Mouse (Mus musculus): Measurements from ENCODE around the gene Sgta. TPM values are rescaled to one million over a fixed set of nuclear protein-coding genes. Genes with fewer than 3 reads are reported as not detected.

The Sgta gene
- total and polyA plus RNA-seq, 3 experiments = 100 to 1,019 (median 152) TPM

DNA sequence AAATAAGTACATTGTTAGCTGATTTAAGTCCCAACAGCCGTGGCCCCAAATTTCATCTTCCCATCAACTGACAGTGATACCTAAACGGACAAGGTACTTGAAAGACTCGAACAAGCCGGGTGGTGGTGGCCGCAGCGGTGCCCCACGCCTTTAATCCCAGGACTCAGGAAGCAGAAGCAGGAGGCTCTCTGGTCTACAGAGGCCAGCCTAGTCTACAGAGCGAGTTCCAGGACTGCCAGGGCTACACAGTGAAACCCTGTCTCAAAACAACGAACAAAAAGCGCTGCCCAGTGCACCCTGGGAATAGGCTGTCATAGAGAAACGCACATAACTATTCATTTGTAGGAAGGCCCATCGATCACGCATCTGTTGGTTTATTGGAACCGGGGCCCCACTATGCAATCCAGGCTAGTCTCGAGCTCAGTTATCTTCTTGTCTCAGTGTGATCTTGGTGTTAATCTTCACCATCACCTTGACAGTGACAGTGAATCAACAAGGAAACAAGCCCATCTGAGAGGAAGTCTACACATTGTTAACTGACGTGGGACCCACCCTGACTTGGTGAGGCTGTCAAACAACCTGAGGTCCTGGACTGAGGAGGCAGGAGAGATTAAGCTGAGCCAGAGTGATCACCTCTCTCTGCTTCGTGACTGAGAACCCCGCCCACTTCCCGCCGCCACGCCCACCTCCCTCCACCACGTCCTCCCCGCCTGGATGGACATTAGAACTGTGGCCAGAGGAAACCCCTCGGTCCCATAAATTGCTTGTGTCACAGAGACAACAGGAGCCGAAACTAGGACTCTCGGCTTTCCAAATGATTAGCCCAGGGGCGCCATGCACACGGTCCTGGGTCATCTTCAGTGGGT is 59.6 kb downstream of the Sgta start:
- peaks cover 0 to 5% of the 10 kb centered on the region in 2 experiments; a peak in 2 of 4 replicates for H3K36me3 ChIP-seq (ENCODE audit: control insufficient read depth in 1 of 2, insufficient read depth in 2 of 2, low read length in 2 of 2)
- H3K79me2 ChIP-seq (ENCODE audit: control insufficient read depth, insufficient read depth, low read length, poor library complexity) = no peaks in the 10 kb centered on the region
- peak overlapping the region; percentile 83 for H3K27ac ChIP-seq (ENCODE audit: control insufficient read depth, low read depth, low read length)
- no peaks in the 10 kb centered on the region for H3K27me3 ChIP-seq (ENCODE audit: control insufficient read depth in 1 of 2, insufficient read depth in 2 of 2, low read length in 2 of 2)
- H3K9me3 ChIP-seq (replicated peaks; ENCODE audit: insufficient read depth, low read length) = no peaks in the 10 kb centered on the region
- H3K4me1 ChIP-seq (ENCODE audit: control insufficient read depth in 1 of 2, insufficient read depth in 2 of 2, low read length in 2 of 2) = peaks cover 5 to 8% of the 10 kb centered on the region in 2 experiments; a peak in 3 of 4 replicates
- TF ChIP-seq EP300 (IDR thresholded peaks at IDR 0.05; ENCODE audit: low read depth in 1 of 2, low read length in 2 of 2) (peak in 1 of 2 experiments; percentile 52; a peak in 1 of 4 replicates), TCF12 (IDR thresholded peaks at IDR 0.05; ENCODE audit: low read depth, low read length) (0 out of 2 replicates have a peak, but pooled peaks have one; percentile 26), ETS1 (IDR thresholded peaks at IDR 0.05; ENCODE audit: low read depth, low read length) (peak; percentile 41; the same call in 1 of the 2 replicates), CHD1 (IDR thresholded peaks at IDR 0.05; ENCODE audit: low read depth, low read length) (no peak), MEF2A (IDR thresholded peaks at IDR 0.05; ENCODE audit: extremely low read depth, insufficient replicate concordance, low read depth, low read length, poor library complexity, severe bottlenecking) (peak; percentile 27; the same call in 1 of the 2 replicates), MAX (IDR thresholded peaks at IDR 0.05; ENCODE audit: low read length) (peak; percentile 27), TBP (IDR thresholded peaks at IDR 0.05; ENCODE audit: low read depth, low read length) (peak; percentile 93), ZMIZ1 (IDR thresholded peaks at IDR 0.05; ENCODE audit: low read depth, low read length) (peak; percentile 93), POLR2A (IDR thresholded peaks at IDR 0.05; ENCODE audit: control insufficient read depth in 1 of 2, insufficient read depth in 1 of 2, low read depth in 1 of 2, low read length in 2 of 2, poor library complexity in 1 of 2) (peak in 1 of 2 experiments; percentile 66; a peak in 1 of 4 replicates), BHLHE40 (IDR thresholded peaks at IDR 0.05; ENCODE audit: borderline replicate concordance, low read depth, low read length) (no peak), HCFC1 (IDR thresholded peaks at IDR 0.05; ENCODE audit: low read depth, low read length) (no peak), GATA1 (IDR thresholded peaks at IDR 0.05; ENCODE audit: low read depth, low read length) (peak; percentile 32; the same call in 1 of the 2 replicates), NELFE (IDR thresholded peaks at IDR 0.05; ENCODE audit: low read depth, low read length) (peak; percentile 58), MXI1 (IDR thresholded peaks at IDR 0.05; ENCODE audit: low read depth, low read length) (peak; percentile 2), SIN3A (IDR thresholded peaks at IDR 0.05; ENCODE audit: low read length) (peak; percentile 33), MAZ (IDR thresholded peaks at IDR 0.05; ENCODE audit: low read depth, low read length) (no peak)
- H3K9ac ChIP-seq (ENCODE audit: control insufficient read depth, low read depth, low read length, poor library complexity, severe bottlenecking) = peak overlapping the region; percentile 73
- DNase-seq (ENCODE audit: low read depth, low spot score) = peak; percentile 74
- H3K4me3 ChIP-seq (ENCODE audit: control insufficient read depth in 1 of 2, insufficient read depth in 1 of 2, low read depth in 2 of 2, low read length in 2 of 2) = peak overlapping the region; percentile 46 to 55

DNA sequence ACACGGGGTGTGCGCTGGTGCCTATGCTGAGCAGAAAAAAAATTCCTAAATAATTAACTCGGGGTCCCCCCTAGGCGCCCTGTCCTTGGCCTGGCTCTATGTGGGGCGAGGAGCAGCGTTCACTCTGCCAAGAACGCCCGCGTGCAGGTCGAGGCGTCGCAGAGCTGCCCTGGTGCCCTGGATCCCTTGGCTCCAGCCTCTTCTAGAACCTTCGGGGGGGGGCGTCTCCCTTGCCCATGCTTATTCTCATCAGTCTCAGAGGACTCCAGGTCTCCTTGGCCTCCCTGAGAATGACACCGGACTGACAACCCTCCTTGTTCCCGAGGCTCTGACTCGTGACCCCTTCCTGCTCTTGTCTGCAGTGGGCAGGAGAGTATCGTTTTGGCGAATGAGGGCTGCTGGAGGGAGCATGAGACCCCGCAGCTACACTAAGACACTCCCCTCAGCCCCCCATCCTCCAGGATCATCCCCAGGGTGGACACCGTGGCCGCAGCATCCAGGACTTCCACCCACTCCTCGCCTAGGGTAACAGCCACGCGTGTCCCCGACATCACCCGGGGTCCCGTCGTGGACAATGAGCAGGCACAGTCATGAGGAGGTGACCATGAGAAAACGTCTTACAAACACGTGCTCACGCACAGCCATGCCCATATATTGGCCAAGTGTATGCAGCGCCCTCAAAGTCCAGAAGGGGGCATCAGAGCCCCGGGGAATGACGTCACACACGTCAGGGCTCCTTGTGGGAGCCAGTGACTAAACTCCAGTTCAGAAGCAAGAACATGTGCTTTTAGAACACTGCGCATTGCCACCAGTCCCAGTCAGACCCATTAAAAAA is 60.4 kb downstream of the Sgta start:
- no peaks in the 10 kb centered on the region for H3K79me2 ChIP-seq (ENCODE audit: control insufficient read depth, insufficient read depth, low read length, poor library complexity)
- H3K36me3 ChIP-seq (ENCODE audit: control insufficient read depth in 1 of 2, insufficient read depth in 2 of 2, low read length in 2 of 2) = peaks cover 0 to 5% of the 10 kb centered on the region in 2 experiments; a peak in 2 of 4 replicates
- peaks cover 5 to 14% of the 10 kb centered on the region in 2 experiments; a peak in 3 of 4 replicates for H3K4me1 ChIP-seq (ENCODE audit: control insufficient read depth in 1 of 2, insufficient read depth in 2 of 2, low read length in 2 of 2)
- DNase-seq (ENCODE audit: low read depth, low spot score) = peak; percentile 94
- H3K9ac ChIP-seq (ENCODE audit: control insufficient read depth, low read depth, low read length, poor library complexity, severe bottlenecking) = peak overlapping the region; percentile 73
- H3K4me3 ChIP-seq (ENCODE audit: control insufficient read depth in 1 of 2, insufficient read depth in 1 of 2, low read depth in 2 of 2, low read length in 2 of 2) = peak overlapping the region; percentile 46 to 55
- H3K9me3 ChIP-seq (replicated peaks; ENCODE audit: insufficient read depth, low read length) = no peaks in the 10 kb centered on the region
- H3K27me3 ChIP-seq (ENCODE audit: control insufficient read depth in 1 of 2, insufficient read depth in 2 of 2, low read length in 2 of 2) = no peaks in the 10 kb centered on the region
- peak overlapping the region; percentile 83 for H3K27ac ChIP-seq (ENCODE audit: control insufficient read depth, low read depth, low read length)
- peak; percentile 72 for TF ChIP-seq ZMIZ1 (IDR thresholded peaks at IDR 0.05; ENCODE audit: low read depth, low read length)
- TF ChIP-seq HCFC1 (IDR thresholded peaks at IDR 0.05; ENCODE audit: low read depth, low read length) = peak; percentile 72
- peak; percentile 99 for TF ChIP-seq MXI1 (IDR thresholded peaks at IDR 0.05; ENCODE audit: low read depth, low read length)
- no peak for TF ChIP-seq MAFK (IDR thresholded peaks at IDR 0.05; ENCODE audit: borderline replicate concordance, low read depth, low read length)
- peak; percentile 58 for TF ChIP-seq ZNF384 (IDR thresholded peaks at IDR 0.05; ENCODE audit: low read depth, low read length)
- TF ChIP-seq MYC (IDR thresholded peaks at IDR 0.05; ENCODE audit: low read depth, low read length) = peak; percentile 99
- TF ChIP-seq JUND (IDR thresholded peaks at IDR 0.05; ENCODE audit: low read depth, low read length) = peak; percentile 91
- no peak for TF ChIP-seq CHD1 (IDR thresholded peaks at IDR 0.05; ENCODE audit: low read depth, low read length)
- 0 out of 2 replicates have a peak, but pooled peaks have one; percentile 21 for TF ChIP-seq RCOR1 (IDR thresholded peaks at IDR 0.05; ENCODE audit: low read depth, low read length)
- peak; percentile 69 for TF ChIP-seq GABPA (IDR thresholded peaks at IDR 0.05; ENCODE audit: low read depth, low read length)
- TF ChIP-seq ZKSCAN1 (IDR thresholded peaks at IDR 0.05; ENCODE audit: low read depth, low read length) = no peak
- no peak for TF ChIP-seq TAL1 (IDR thresholded peaks at IDR 0.05; ENCODE audit: low read length)
- no peak for TF ChIP-seq GATA1 (IDR thresholded peaks at IDR 0.05; ENCODE audit: low read depth, low read length)
- no peak for TF ChIP-seq UBTF (IDR thresholded peaks at IDR 0.05; ENCODE audit: borderline replicate concordance, insufficient read depth, low read depth, low read length)
- peak; percentile 22; the same call in 1 of the 2 replicates for TF ChIP-seq ZC3H11A (IDR thresholded peaks at IDR 0.05; ENCODE audit: low read depth, low read length)

Measured in MEL (cell line).